Mouse (Mus musculus) spleen, adult 2 months (tissue): Measurements from ENCODE around the gene Ssr4.

Source experiments
- CTCF ChIP-seq: fragments of 200-500 bp; IDR thresholded peaks from 2 replicates; pipeline ENCODE4 v1.5.1; 2011; ENCODE audit warnings: mild to moderate bottlenecking, inconsistent platforms; ENCODE audit not compliant: insufficient read depth, insufficient read length, insufficient replicate concordance; ENCODE audit errors: extremely low read depth
- POLR2A ChIP-seq: fragments of 200-500 bp; IDR thresholded peaks from 2 replicates; pipeline ENCODE4 v1.6.1; 2011; ENCODE audit warnings: low read depth, low read length, inconsistent platforms

DNA sequence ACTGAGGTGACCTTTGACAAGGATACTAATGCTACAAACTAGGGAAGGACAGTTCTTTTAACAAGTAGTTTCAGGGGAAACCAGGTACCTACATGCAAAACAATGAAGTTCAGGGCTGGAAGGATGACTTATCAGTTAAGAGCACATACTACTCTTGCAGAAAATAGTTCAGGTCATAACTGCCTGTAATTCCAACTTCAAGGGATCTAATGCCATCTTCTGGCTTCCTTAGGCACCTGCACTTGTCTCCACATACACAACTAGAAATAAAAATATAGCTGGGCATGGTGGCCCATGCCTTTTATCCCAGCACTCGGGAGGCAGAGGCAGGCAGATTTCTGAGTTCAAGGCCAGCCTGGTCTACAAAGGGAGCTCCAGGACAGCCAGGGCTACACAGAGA, 37.9 kb upstream of the Ssr4 start:
- no peak for TF ChIP-seq CTCF
- TF ChIP-seq POLR2A: no peak
